Mouse (Mus musculus) heart, embryonic 15.5 days (tissue): ENCODE measurements at regions not wholly inside any gene's neighbourhood (a gene's known extent, or its start where the extent isn't known, plus 50 kb on each side); places are given as distances from the start of the nearest gene placed in this dataset.
A peak's percentile ranks its signal among the peaks of the same experiment; 100 is the strongest.

ENCODE experiments used
- ATAC-seq: fragments of 200-750 bp; cut with Nextera tagmentation; replicated peaks from 2 replicates; pipeline ENCODE4 v1.8.0; 2017; ENCODE audit warnings: low read depth, moderate TSS enrichment; ENCODE audit not compliant: insufficient number of reproducible peaks, insufficient read depth, low FRiP score
- H3K27ac ChIP-seq: fragments of 300-500 bp; sonication (generic); 2 replicates; pipeline ENCODE4 v1.5.1; 2015; ENCODE audit warnings: mild to moderate bottlenecking, inconsistent platforms
- H3K27me3 ChIP-seq: fragments of 300-500 bp; sonication (generic); 2 replicates; pipeline ENCODE4 v1.6.1; 2015; ENCODE audit warnings: inconsistent platforms
- H3K36me3 ChIP-seq: fragments of 300-500 bp; sonication (generic); 2 replicates; pipeline ENCODE4 v1.6.1; 2015; ENCODE audit warnings: mild to moderate bottlenecking, inconsistent platforms
- H3K4me1 ChIP-seq: fragments of 300-500 bp; sonication (generic); replicated peaks from 2 replicates; pipeline ENCODE4 v1.6.1; 2015; ENCODE audit warnings: inconsistent platforms
- H3K4me2 ChIP-seq: fragments of 300-500 bp; sonication (generic); 2 replicates; pipeline ENCODE4 v1.6.1; 2015; ENCODE audit warnings: inconsistent platforms, mild to moderate bottlenecking, moderate library complexity
- H3K4me3 ChIP-seq: fragments of 300-500 bp; sonication (generic); 2 replicates; pipeline ENCODE4 v1.5.1; 2015; ENCODE audit warnings: mild to moderate bottlenecking, inconsistent platforms
- H3K9ac ChIP-seq: fragments of 300-500 bp; sonication (generic); 2 replicates; pipeline ENCODE4 v1.6.1; 2015; ENCODE audit warnings: mild to moderate bottlenecking, inconsistent platforms
- H3K9me3 ChIP-seq: fragments of 300-500 bp; sonication (generic); replicated peaks from 2 replicates; pipeline ENCODE4 v1.6.1; 2016; ENCODE audit warnings: inconsistent platforms
- WGBS: fragments of 180-500 bp; shearing (Covaris S2); methylation state at CpG from one replicate; pipeline ENCODE4 v1.1.7; 2015; ENCODE audit warnings: mixed read lengths; 5-methylcytosine and 5-hydroxymethylcytosine counted together

- Histone ChIP-seq H3K27ac (no peak overlapping the region), H3K27me3 (peaks cover 14% of the 10 kb centered on the region; the same call in 1 of the 2 replicates), H3K4me2 (no peak overlapping the region), H3K4me1 (peaks cover 9% of the 10 kb centered on the region), H3K36me3 (no peaks in the 10 kb centered on the region), H3K4me3 (no peak overlapping the region), H3K9ac (no peak overlapping the region), H3K9me3 (no peaks in the 10 kb centered on the region)
- 81% methylated on average over 8 of the region's 8 CpGs for WGBS
- no peak for ATAC-seq
Observed at GRCm38 (mm10) chr9:31684812-31685188, 220.5 kb upstream of the Tmem45b start.

- Histone ChIP-seq H3K9ac (no peak overlapping the region), H3K4me2 (no peak overlapping the region), H3K4me1 (peaks cover 9% of the 10 kb centered on the region), H3K4me3 (no peak overlapping the region), H3K27ac (no peak overlapping the region), H3K27me3 (peaks cover 14% of the 10 kb centered on the region; the same call in 1 of the 2 replicates), H3K36me3 (no peaks in the 10 kb centered on the region), H3K9me3 (no peaks in the 10 kb centered on the region)
- no peak for ATAC-seq
- WGBS: 50% methylated on average over 17 of the region's 18 CpGs
Observed at GRCm38 (mm10) chr9:31684099-31684811, 220.0 kb upstream of the Tmem45b start.

DNA sequence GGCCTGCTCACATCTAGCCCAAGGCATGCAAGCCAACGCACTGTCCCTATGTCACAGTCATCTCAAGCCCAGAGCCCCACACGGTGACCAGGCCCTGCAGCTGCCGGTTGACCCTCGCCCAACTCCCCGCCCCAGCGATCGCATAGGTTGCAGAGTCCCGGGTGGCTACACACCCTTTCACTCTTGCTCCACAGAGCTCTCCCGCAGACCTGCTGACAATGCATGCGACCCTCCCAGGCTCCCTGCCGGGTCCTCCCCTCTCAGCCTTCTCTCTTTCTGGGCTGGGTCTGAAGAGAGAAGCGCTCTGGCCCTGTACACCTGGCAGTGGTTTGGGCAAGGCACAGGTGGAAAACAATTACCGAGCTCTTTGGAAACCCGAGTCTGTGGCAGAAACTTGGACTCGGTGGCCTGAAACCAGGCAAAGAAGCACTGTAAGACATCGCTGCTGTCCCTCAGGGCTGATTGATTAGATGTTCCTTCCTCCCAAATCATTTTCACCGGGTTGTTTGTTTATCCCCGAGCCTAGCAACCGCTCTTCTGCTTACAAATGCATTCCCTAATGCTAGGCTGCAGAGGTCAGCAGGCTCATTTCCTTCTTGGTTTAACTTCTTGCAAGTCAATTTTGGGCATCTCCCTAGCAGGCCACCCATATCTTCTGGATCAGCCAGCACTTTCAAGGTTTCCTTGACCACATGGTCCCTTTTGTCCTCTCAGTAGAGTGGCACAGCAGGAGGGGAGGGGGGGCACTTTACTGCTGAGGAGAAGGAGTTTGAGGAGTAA lies 219.2 kb upstream of the Tmem45b start:
- Histone ChIP-seq H3K36me3 (no peaks in the 10 kb centered on the region), H3K9me3 (no peaks in the 10 kb centered on the region), H3K27me3 (peaks cover 14% of the 10 kb centered on the region; the same call in 1 of the 2 replicates), H3K9ac (no peak overlapping the region), H3K27ac (no peak overlapping the region), H3K4me1 (peaks cover 7% of the 10 kb centered on the region), H3K4me2 (peak overlapping the region; percentile 37), H3K4me3 (no peak overlapping the region)
- 8% methylated on average over 19 of the region's 19 CpGs for WGBS
- no peak for ATAC-seq

GRCm38 (mm10) chr9:31682893-31683292 lies 218.6 kb upstream of the Tmem45b start:
- Histone ChIP-seq H3K9me3 (no peaks in the 10 kb centered on the region), H3K4me1 (peaks cover 6% of the 10 kb centered on the region), H3K9ac (no peak overlapping the region), H3K4me2 (no peak overlapping the region), H3K4me3 (no peak overlapping the region), H3K36me3 (no peaks in the 10 kb centered on the region), H3K27me3 (peaks cover 14% of the 10 kb centered on the region; the same call in 1 of the 2 replicates), H3K27ac (no peak overlapping the region)
- 40% methylated on average over 6 of the region's 6 CpGs for WGBS
- ATAC-seq: no peak

DNA sequence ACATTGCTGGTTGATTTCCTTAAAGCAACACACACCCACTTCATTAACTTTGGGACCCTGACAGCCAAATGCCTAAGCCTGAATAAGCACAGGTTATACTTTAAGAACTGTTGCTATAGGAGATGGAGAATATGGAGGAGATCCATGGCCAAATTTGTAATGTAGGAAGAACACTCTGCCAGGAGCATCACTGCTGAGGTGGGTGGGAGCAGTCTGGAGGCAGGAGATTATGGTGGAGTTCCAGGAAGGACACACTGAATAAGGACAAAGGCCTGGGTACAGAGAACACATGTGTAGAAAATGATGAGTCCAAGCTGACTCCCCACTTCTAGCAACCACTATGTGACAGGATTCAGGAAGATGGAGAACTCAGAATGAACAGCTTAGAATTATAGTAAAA lies 212.9 kb upstream of the Tmem45b start:
- H3K27me3 ChIP-seq: no peaks in the 10 kb centered on the region
- no peak for ATAC-seq
- no peaks in the 10 kb centered on the region for H3K4me1 ChIP-seq
- H3K4me2 ChIP-seq: no peak overlapping the region
- H3K9ac ChIP-seq: no peak overlapping the region
- H3K9me3 ChIP-seq: no peaks in the 10 kb centered on the region
- no peak overlapping the region for H3K27ac ChIP-seq
- no peak overlapping the region for H3K4me3 ChIP-seq
- no peaks in the 10 kb centered on the region for H3K36me3 ChIP-seq

DNA sequence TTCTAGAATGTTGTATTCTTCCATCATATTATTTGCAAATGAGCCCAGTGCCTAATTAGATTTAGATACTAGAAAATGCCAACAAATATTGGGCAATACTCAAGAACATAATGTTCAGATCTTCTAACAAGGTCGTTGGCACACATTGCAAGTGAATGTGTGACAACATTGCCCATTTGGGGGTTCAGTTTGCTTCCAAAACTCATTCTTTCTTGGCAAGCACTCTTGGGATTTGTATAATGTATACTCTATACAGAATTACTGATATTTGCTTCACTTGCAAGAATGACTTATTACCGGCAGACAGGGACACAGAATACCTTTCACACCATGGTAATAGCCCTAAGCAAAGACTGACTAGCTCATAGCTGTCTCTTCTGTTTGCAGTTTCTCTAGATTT lies 194.8 kb upstream of the Tmem45b start:
- ATAC-seq: no peak
- WGBS: 60% methylated on average over 2 of the region's 2 CpGs
- H3K9ac ChIP-seq: no peak overlapping the region
- H3K27me3 ChIP-seq: no peaks in the 10 kb centered on the region
- no peak overlapping the region for H3K4me2 ChIP-seq
- no peaks in the 10 kb centered on the region for H3K9me3 ChIP-seq
- no peak overlapping the region for H3K27ac ChIP-seq
- no peaks in the 10 kb centered on the region for H3K4me1 ChIP-seq
- no peaks in the 10 kb centered on the region for H3K36me3 ChIP-seq
- H3K4me3 ChIP-seq: no peak overlapping the region

DNA sequence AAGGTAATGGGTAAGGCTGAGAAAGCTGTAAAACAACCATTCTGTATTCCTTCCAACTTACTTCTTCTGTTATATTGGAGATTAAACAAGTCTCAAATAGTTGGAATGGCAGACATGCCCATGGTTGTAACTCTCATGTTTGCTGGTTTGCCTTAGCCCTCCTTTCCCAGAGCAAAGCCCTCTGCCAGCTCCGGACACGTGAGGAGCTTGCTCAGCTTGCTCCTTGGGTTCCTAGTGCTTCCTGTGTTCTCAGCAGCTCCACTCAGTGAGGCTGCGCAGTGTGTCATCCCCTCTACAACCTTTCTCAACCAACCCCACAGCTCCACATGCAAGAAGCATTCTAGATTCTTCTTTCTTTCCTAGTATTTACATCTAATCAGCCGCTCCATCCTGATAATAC lies 193.3 kb upstream of the Tmem45b start:
- no peak overlapping the region for H3K9ac ChIP-seq
- no peak overlapping the region for H3K4me2 ChIP-seq
- no peaks in the 10 kb centered on the region for H3K4me1 ChIP-seq

DNA sequence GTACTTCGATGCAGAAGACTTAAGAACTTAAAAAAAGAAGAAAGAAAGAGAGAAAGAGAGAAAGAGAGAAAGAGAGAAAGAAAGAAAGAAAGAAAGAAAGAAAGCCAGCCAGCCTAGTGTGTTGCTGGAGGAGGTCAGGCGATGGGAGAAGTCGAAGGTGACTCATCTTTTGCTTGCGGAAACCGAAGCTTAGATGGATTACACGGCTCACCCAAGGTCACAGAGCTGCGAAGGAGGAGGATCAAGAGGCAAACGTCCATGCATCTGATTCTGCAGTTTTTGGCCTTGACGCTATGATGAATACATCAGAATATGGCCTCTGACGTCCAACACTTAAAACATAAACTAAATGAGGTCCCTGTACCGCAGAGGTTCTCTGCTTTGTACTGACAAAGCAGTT lies 192.4 kb upstream of the Tmem45b start:
- H3K4me1 ChIP-seq: no peaks in the 10 kb centered on the region
- H3K9ac ChIP-seq: no peak overlapping the region
- no peak overlapping the region for H3K4me3 ChIP-seq
- ATAC-seq: no peak
- H3K4me2 ChIP-seq: no peak overlapping the region
- WGBS: 73% methylated on average over 11 of the region's 11 CpGs
- no peaks in the 10 kb centered on the region for H3K27me3 ChIP-seq
- no peaks in the 10 kb centered on the region for H3K36me3 ChIP-seq
- no peaks in the 10 kb centered on the region for H3K9me3 ChIP-seq
- no peak overlapping the region for H3K27ac ChIP-seq

More for the DNA sequence above, 193.3 kb upstream of the Tmem45b start:
- ATAC-seq: no peak
- no peaks in the 10 kb centered on the region for H3K9me3 ChIP-seq
- no peaks in the 10 kb centered on the region for H3K27me3 ChIP-seq
- WGBS: 71% methylated on average over 4 of the region's 4 CpGs
- H3K27ac ChIP-seq: no peak overlapping the region
- no peak overlapping the region for H3K4me3 ChIP-seq
- no peaks in the 10 kb centered on the region for H3K36me3 ChIP-seq

DNA sequence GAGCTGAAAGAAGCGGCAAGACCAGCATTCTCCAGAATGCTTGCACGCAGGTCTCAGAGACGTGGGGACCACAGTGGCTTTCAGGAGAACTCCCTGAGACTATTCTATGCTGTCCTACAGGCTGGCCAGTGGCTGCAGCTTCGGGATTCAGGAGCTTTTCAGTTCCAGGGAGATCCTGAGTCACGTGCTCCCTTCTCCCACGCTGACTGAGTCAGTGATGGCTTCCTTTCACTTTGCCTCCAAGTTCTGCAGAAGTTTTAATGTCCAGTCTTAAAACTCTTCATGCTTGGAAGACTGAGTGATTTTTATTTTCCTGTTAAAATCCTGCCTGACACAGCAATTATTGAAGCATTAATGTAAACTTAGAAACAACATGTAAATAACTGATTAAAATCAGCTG lies 190.5 kb upstream of the Tmem45b start:
- H3K4me3 ChIP-seq: no peak overlapping the region
- H3K4me2 ChIP-seq: no peak overlapping the region
- no peaks in the 10 kb centered on the region for H3K9me3 ChIP-seq
- no peaks in the 10 kb centered on the region for H3K4me1 ChIP-seq
- H3K36me3 ChIP-seq: no peaks in the 10 kb centered on the region
- no peak for ATAC-seq
- no peaks in the 10 kb centered on the region for H3K27me3 ChIP-seq
- WGBS: 80% methylated on average over 6 of the region's 6 CpGs
- H3K9ac ChIP-seq: no peak overlapping the region
- no peak overlapping the region for H3K27ac ChIP-seq

DNA sequence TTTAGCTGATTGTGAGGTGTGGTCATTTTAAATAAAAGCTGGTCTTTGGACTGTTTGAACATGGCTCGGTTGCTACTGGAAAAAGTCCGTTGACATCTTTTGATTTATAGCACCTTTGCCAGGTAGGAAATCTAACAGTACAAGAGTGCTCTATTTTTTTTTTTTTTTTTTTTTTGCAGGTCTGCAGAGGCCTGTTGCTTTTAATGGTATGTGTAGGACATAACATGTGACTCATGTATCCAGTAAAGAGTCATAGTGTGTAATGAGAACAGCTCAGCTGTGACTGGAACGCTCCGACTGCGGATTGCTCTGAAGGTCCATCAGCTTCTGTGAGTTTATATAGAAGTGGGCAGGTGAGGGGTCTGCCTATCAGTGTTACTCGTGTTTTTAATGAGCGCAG lies 190.0 kb upstream of the Tmem45b start:
- Histone ChIP-seq H3K27ac (no peak overlapping the region), H3K36me3 (no peaks in the 10 kb centered on the region), H3K4me3 (no peak overlapping the region), H3K27me3 (no peaks in the 10 kb centered on the region), H3K4me1 (no peaks in the 10 kb centered on the region), H3K9me3 (no peaks in the 10 kb centered on the region), H3K9ac (no peak overlapping the region), H3K4me2 (no peak overlapping the region)
- 83% methylated on average over 7 of the region's 7 CpGs for WGBS
- ATAC-seq: no peak

- Histone ChIP-seq H3K9me3 (no peaks in the 10 kb centered on the region), H3K27me3 (no peaks in the 10 kb centered on the region), H3K36me3 (no peaks in the 10 kb centered on the region), H3K9ac (no peak overlapping the region), H3K27ac (no peak overlapping the region), H3K4me3 (no peak overlapping the region), H3K4me2 (no peak overlapping the region), H3K4me1 (no peaks in the 10 kb centered on the region)
- WGBS: 80% methylated on average over 3 of the region's 3 CpGs
- no peak for ATAC-seq
Observed at GRCm38 (mm10) chr9:31653788-31654187, 189.5 kb upstream of the Tmem45b start.
